Mouse (Mus musculus) lung, postnatal 36 days (tissue): ENCODE data around the gene Srd5a2.
"Not testable (repeated sequence)": the region's sequence is repeated elsewhere in the genome, so short reads cannot be mapped to it uniquely, and the experiment has no call there.

Experiments
- DNase-seq: peaks from one replicate; pipeline ENCODE4 v3.0.0; 2022; ENCODE audit warnings: mixed read lengths

The Srd5a2 gene

DNA sequence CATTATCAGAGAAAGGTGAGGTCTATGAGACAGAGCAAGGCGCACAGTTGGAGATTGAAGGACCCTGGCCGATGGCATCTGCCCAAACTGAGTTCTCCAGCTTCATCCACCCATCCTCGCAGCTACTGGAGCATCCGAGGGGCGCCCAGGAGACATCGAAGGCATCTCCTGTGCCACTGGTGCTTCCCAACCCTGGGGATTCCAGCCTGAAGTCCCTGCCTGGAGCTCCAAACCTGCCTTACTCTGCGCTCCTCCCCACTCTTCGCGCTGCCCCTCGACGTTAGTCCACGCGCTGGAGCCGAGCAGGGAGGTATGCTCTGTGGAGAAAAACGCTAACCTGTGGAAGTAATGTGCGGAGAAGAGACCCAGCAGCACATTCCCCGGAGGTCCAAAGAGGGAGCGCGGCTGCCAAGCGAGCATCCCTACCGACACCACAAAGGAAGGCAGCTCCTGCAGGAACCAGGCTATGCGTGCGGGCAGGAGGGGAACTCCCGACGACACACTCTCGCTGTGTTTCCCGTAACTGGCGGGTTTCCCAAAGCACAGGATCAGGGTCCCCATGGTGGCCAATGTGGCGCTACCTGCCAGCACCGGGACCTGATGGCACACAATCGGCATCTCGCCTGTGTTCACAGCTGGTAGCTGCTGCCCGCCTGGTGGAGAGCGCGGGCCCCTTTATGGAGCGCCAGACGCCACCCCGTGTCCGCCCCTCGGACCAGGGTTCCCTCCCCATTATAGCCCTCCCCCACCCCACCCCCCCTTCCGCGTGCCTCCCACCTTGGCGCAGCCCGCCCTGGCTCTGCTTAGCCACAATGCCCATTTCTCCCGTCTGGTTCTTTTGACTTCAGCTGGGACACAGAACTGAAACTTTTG, at the start of gene Srd5a2:
TSS of gene Srd5a2 (minus strand) at position 707 of the 873 bp plus-strand sequence.
- no peak for DNase-seq

DNA sequence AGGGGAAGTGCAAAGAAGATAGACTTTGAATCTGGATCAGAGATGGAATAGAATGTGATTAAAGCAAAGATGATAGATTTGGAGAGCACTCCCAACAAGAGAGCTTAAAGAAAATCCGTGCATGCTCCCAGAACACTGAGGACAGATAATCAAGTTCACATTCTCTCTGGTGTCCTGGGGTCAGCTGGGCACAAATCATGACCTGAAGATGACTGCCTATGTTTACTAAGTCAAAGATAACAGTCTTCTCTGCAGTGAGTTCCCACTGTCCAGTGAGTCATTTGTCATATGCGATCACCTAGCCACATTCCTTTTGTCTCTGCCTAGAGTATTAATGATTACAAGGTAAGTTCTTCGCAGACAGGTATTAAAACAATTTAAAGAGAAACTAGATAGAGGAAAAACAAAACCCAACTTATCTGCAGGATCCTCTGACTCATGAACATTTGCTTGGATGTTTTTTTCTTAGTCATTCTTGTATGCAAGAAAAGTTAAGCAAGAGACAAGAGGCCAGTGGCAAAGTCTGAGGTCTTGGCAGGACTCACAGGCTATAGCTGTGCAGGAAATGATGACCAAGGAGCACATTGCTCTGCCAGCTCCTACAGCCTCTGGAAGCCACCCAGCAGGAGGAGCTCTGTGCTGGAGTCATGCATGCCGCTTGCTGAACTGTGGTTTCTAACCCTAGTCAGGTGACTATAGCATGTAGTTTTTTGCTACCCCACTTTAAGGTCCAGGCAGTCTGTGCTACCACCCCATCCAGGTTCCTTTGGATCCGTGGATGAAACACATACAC, 41.4 kb upstream of the Srd5a2 start:
- DNase-seq: peak; percentile 17

GRCm38 (mm10) chr17:74088016-74088415, 40.3 kb upstream of the Srd5a2 start:
- DNase-seq: no peak

DNA sequence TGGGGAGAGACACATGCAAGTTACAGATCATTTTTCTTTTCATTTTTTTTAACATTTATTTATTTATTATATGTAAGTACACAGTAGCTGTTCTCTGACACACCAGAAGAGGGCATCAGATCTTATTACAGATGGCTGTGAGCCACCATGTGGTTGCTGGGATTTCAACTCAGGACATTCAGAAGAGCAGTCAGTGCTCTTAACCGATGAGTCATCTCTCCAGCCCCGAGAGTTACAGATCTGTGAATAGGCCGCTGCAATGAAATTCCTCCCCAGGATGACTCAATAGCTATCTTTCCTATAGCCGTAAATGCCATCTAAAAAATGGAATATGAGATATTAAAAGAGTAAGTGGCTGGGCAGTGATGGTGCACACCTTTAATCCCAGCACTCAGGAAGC, 35.7 kb upstream of the Srd5a2 start:
- DNase-seq: no peak

DNA sequence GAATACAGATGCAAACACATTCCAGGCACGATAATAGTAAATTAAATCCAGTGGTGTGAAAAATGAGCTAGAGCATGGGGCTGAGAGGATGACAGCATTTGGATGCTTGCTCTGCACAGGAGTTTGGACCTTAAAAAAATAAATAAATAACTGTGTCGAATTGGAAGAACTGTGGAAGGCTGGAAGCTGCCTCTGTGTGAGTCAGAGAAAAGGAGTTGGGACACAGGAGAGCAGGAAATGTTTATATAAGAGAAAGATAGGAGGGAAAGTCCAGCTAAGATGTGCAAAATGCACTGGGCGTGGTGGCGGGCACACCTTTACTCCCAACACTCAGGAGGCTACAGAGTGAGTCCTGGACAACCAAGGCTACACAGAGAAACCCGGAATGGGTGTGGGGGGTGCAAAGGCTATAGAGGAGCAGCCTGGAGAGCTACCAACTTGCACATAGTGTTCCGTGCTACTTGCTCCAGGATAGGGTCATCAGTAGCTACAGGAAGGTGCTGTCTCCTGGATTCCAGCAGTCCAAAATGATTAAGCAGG, 32.4 kb upstream of the Srd5a2 start:
- DNase-seq: no peak

DNA sequence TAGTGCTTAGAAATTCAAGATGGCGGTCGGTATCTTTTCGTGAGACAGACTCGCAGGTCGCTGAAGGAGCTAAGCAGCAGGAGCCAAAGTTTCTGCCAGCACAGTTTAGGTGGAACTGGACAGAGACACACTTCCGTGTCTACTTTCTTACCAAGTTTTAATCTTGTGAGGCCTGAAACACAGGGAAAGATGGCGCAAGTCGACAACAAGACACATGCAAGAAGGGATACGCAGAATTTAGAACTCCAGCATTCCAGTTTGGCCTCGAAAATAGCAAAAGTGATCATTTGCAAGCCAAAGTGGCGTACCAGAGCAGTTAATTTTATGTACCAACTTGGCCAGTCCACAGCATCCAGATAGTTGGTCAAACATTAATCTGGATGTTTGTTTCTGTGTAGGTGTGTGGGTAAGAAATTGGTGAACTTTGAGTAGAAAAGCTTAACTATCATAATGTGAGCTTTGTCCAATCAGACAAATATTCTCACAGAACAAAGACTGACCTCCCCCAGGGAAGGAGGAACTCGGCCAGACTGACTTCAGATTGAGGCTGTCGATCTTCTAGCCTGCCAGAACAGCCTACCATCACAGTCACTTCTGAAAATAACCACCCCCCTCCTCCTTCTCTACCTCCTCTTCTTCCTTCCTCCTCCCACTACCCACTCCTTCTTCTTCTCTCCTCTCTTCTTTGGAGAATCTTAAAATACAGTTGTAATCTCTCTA, 31.2 kb upstream of the Srd5a2 start:
- DNase-seq: no peak

- not testable (repeated sequence) for DNase-seq
These were observed 25.4 kb upstream of the Srd5a2 start for GRCm38 (mm10) chr17:74073067-74073466.

DNA sequence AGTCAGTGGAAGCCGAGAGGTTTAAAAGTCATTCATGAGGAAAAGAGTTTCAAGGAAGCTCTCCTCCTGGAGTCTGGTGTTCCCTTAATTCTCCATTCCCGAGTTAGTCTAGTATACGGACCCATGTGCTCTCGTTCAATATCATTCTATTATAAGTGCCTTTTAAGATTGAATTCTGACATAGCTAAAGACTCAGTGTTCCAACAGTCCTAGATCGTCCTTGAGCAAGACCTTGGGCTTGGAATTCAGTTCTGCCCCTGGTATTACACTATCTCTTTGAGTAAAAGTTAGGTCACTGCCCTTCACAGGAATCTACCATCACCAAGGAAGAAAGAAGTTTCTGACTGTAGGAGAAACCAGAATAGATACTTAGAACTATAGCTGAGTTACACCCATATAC, 15.0 kb upstream of the Srd5a2 start:
- not testable (repeated sequence) for DNase-seq

DNA sequence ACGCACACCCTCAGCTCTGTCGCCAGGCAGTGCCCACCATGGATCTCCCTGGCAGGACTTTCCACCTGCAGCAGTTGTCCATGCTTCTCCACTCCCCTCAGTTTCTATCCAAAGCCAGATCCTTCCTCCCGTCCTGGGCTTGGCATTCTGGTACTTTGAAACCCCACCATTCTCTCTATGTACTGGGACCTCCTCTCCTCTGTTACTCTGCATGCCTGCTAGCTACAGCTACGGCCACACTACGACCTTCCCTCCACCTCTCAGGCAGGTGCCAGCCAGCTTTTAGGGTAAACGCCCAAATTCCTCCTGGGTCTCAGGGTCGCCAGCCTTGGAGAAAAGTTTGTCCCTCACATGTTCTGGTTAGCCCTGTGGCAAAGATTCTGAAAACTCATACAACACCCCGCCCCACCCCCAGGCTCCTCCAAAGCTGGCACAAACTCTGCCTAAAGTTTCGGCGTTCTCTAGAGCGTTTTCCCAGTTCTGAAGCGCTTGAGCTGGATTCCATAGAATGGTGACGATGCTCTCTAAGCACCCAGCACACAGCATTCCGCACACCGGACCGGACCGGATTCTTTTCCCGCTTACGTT, 607 bp upstream of the Srd5a2 start:
- no peak for DNase-seq

DNA sequence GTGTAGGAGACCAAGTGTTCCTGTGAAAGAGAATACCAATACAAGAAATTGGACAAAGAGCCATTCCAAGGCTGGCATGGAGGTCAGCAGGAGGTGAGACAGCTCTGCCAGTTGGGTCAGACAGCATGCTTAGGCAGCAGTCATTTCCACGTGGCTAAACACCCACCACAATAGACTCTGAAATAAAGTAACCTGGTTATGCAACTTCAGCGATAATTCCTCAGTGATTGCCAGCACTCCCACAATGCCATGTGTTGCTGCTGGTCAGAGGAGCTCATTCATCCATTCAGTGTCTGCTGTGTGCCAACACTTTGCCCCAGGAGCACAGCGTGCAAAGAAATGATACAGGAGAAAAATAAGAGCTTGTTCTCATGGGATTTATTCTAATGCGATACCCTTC, 4.0 kb downstream of the Srd5a2 start:
- no peak for DNase-seq

DNA sequence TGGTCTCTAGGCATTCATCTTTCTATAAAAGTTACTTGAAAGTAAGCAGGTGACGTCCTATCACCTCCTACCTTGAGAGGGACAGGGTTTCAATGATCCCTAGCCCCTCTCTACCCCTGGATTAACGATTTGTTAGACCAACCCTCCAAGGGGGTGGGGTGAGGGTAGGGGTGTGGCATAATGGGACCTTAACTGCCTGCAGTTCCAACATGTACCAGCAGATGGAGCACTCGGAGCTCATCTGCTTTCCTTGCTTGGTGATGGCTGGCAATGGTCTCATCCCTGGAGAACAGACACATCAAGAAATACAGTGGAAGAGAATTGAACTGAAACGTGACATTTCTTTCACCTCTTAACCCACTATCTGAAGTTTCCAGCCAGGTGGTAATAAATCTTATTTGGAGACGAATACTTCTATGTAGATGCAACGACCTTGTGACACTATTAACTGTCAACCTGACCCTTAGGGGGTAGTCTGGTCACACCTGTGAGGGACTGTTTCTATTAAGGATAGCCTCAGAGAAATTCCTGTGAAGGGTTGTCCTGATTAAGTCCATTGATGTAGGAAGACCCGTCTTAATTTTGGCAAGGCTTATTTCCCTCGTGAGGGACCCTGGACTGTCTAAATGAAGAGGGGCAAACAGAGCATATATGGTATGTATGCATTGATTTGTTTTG, 27.1 kb downstream of the Srd5a2 start:
- peak; percentile 94 for DNase-seq

GRCm38 (mm10) chr17:74018281-74018680, 29.4 kb downstream of the Srd5a2 start:
- DNase-seq: no peak

DNA sequence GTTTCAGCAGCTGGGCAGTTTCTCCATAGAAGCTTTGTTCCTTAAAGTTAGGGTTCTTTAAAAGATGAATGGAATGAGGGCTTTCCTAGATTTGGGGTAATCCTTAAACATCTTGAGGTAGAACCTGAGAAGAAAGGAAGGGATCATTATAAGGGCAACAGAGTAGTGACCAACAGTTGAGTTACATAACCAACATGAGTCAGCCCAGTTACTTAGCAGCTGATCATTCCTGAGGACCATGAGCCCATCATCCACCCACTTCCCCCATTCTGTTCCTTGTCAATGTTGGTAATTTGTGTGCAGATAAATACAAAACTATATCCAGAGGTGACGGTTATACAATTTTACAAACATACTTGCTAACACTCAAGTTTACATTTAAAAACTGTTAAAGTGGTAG, 30.1 kb downstream of the Srd5a2 start:
- DNase-seq: no peak

GRCm38 (mm10) chr17:74015128-74015527, 32.6 kb downstream of the Srd5a2 start:
- no peak for DNase-seq

DNA sequence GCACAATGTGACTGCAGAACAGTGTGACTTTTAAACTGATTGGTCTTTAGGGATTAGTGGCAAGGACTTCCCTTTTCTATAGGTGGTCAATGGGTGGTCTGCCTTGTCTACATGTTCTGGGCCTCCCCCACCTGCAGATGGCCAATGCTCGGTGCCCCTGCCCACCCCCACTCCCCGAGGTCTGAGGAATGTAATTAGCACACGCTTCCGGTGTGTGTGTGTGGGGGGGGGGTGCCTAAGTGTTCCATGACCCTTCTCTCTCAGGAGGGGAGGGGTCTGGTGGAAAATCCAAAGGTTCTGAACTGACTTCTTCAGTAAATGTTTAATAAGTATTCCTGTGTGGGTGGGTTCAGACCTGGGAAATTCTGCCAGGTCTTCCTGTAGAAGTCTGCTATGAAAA, 39.0 kb downstream of the Srd5a2 start:
- DNase-seq: no peak

DNA sequence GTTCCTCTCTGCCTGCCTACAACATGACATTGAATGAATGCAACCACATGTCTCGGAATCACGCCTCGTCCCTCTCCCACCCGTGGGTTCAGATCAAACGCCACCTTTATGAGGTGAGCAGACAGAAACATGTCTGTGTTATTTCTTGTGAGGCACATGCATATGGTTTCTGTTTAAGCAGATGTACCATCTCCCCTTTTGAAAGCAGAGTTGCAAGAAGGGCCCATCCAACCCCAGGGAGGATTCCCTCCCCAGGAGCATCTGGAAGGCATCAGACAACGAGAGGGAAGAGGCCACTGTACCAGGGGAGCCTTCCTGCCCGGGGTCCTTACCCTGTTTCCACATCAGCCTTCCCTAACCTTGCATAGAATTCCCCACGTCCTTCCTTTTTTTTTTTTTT, 40.7 kb downstream of the Srd5a2 start:
- no peak for DNase-seq

GRCm38 (mm10) chr17:74002396-74002795, 45.3 kb downstream of the Srd5a2 start:
- DNase-seq: no peak

DNA sequence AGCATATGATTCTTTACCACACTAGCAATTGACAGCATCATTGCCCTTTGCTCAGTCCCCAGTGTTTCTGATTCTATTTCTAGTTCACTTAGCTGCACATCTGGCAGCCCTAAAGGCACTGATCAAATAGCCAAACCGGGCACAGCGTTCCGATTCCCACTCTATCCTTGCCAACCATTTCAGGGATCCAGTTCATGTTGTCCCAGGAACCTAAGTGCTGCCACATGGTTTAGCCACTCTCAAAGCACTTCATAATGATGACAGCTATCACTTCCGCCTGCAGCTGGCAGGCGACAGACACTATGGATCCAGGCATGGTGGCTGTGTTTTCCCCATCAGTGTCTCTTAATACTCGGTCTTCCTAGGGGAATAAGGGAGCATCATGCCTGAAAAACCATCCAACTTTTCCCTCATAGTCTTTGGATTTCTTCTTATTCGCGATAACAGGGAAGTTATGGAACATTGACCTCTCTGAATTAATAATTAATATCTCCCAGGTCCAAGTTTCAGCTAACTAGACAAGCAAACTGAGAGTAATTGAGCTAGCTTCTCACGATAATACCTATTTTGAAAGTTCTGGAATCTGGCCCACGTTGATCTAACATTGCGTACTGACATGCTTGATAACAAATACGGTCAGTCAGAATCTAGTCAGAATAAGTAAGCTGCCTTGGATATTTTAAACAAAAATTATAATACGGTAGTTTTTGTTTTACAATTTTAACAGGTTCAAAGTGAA, 51.6 kb downstream of the Srd5a2 start:
- no peak for DNase-seq

DNA sequence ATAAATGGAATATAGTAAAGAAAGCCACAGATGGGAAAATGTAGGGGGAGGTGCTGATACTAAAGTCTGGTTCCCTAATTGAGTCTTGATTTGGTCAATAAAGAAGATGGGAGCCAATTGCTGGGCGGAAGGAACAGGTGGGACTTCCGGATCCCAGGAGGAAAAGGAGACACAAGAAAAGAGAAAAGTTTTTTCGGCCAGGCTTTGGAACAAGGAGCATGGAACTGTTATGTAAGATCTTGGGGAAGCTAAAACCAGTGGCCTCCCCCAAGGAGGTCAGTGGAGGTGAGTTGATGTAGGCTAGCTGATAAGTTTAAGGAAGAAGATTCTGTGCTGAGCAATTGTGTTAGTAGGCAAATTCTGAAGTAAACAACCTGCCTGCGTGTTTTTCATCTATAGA, 56.5 kb downstream of the Srd5a2 start:
- no peak for DNase-seq

GRCm38 (mm10) chr17:73986571-73986970, 61.1 kb downstream of the Srd5a2 start:
- no peak for DNase-seq

- peak; percentile 62 for DNase-seq
These were observed 61.8 kb downstream of the Srd5a2 start for GRCm38 (mm10) chr17:73985936-73986335.
